Mouse (Mus musculus) spleen, adult 2 months (tissue): ENCODE measurements at regions not wholly inside any gene's neighbourhood (a gene's known extent, or its start where the extent isn't known, plus 50 kb on each side); places are given as distances from the start of the nearest gene placed in this dataset.

Source experiments
- DNase-seq, 2 experiments: peaks; one replicate each; pipeline versions ENCODE4 v3.0.0 to v3.0.0-alpha.2; 2012 to 2021; ENCODE audit warnings: low spot score in 2 of 2, low read depth in 1 of 2
- H3K27ac ChIP-seq: fragments of 200-500 bp; 2 replicates; pipeline ENCODE4 v1.5.1; 2012; ENCODE audit warnings: low read length, inconsistent platforms; ENCODE audit not compliant: insufficient read depth
- H3K27me3 ChIP-seq: fragments of 200-500 bp; 2 replicates; pipeline ENCODE4 v1.6.1; 2012; ENCODE audit warnings: mild to moderate bottlenecking, moderate library complexity, low read length, inconsistent platforms; ENCODE audit not compliant: control insufficient read depth, insufficient read depth
- H3K36me3 ChIP-seq: fragments of 200-500 bp; 2 replicates; pipeline ENCODE4 v1.6.1; 2012; ENCODE audit warnings: mild to moderate bottlenecking, low read length, inconsistent platforms; ENCODE audit not compliant: control insufficient read depth, insufficient read depth
- H3K4me1 ChIP-seq: fragments of 200-500 bp; 2 replicates; pipeline ENCODE4 v1.6.1; 2011; ENCODE audit warnings: inconsistent platforms; ENCODE audit not compliant: control insufficient read depth, insufficient read depth, insufficient read length
- H3K4me3 ChIP-seq: fragments of 200-500 bp; 2 replicates; pipeline ENCODE4 v1.5.1; 2011; ENCODE audit warnings: mild to moderate bottlenecking, inconsistent platforms; ENCODE audit not compliant: insufficient read depth, insufficient read length; ENCODE audit errors: extremely low read depth
- CTCF ChIP-seq: fragments of 200-500 bp; IDR thresholded peaks from 2 replicates; pipeline ENCODE4 v1.5.1; 2011; ENCODE audit warnings: mild to moderate bottlenecking, inconsistent platforms; ENCODE audit not compliant: insufficient read depth, insufficient read length, insufficient replicate concordance; ENCODE audit errors: extremely low read depth
- POLR2A ChIP-seq: fragments of 200-500 bp; IDR thresholded peaks from 2 replicates; pipeline ENCODE4 v1.6.1; 2011; ENCODE audit warnings: low read depth, low read length, inconsistent platforms
- WGBS: fragments of 180-500 bp; shearing (Covaris S2); methylation state at CpG from one replicate; pipeline ENCODE4 v1.1.7; 2018; 5-methylcytosine and 5-hydroxymethylcytosine counted together

DNA sequence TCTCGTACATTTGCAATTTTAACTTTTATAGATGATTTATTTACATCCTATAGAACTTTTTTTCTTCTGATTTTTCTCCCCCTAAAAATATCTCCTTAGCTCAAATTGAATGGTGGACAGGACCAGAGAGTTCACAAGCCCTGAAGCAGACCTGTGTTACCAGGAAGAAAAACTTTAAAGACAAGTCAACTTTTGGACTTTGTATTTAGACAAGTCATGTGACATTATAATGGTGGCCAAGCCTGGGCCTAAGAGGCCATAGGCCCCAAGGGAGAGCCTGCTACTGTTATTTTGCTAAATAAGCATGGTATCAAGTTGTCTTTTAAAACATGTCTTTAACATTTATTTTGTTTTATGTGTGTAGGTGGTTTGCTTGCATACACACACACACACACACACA lies 102.7 kb downstream of the Banf2 start:
- no peak for TF ChIP-seq POLR2A
- TF ChIP-seq CTCF, result no peak
- Histone ChIP-seq H3K4me1 (no peaks in the 10 kb centered on the region), H3K36me3 (no peaks in the 10 kb centered on the region), H3K4me3 (no peak overlapping the region), H3K27me3 (no peaks in the 10 kb centered on the region), H3K27ac (no peak overlapping the region)
- no peak for DNase-seq
- 95% methylated on average over 1 of the region's 1 CpGs for WGBS

DNA sequence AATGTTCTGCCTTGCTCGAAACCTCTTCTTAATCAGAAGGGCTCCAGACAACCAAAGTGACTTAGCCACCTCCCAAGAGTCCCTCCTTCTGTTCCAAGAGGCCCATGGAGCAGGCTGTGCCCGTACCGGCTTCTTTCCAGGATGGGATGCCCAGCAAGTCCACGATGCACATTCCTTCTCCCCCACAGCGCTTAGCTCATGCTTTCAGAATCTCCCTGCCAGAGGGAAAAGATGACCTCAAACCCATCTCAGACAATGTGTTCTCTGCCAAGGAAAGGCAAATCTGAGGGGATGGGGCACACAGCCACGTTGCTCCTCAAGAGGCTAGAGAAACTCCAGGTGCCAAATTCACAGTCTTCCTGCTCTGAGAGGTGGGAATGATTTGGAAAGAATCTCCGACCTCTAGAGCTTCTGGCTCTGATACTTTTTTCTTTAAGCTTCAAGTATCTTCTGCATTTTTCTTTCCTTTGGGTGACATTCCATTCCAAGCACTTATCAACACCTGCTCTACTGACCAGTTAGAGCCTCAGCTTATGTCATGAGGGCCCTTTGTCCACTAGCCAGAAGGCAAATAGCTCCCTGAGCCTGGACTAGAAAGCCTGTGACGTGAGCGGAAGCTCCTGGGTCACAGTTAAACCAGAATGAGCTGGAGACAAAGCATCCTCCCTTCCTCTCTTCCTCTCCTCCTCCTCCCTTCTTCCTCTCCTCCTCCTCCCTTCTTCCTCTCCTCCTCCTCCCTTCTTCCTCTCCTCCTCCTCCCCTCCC lies 110.9 kb downstream of the Banf2 start:
- 85% methylated on average over 9 of the region's 9 CpGs for WGBS
- H3K36me3 ChIP-seq, result no peaks in the 10 kb centered on the region
- no peaks in the 10 kb centered on the region for H3K27me3 ChIP-seq
- no peak for DNase-seq
- H3K4me1 ChIP-seq, result no peaks in the 10 kb centered on the region
- no peak for TF ChIP-seq CTCF
- no peak for TF ChIP-seq POLR2A
- no peak overlapping the region for H3K27ac ChIP-seq
- no peak overlapping the region for H3K4me3 ChIP-seq

DNA sequence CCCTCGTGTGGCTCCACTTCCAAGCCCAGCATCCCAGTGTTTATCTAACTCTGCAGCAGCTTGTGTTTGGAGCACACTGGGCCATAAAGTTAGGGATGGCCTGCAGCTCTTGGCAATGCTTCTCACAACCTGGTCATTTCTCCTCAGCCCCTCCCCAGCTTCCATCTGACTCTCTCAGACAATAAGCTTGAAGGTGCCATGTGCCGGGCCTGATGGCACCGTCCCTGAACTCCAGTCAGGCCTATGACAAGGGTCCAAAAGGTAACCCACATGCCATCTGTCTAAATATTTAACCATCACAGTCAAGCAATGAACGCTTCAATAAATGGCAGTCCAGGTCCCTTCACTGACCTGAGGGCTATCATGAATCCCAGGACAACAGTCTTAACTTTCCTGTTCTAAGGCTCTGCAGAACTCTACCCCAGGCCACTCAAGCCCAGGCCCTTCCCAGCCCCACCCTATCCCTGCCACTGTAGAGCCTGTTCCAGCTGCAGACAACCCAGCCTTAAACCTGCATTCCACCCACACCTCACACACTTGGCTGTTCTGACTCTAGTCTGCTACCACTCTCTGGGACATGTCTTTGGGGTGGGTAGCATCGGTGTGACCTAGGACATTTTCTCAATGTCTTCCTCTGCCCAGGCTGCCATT lies 111.8 kb downstream of the Banf2 start:
- no peak overlapping the region for H3K4me3 ChIP-seq
- TF ChIP-seq CTCF, result no peak
- TF ChIP-seq POLR2A, result no peak
- no peak overlapping the region for H3K27ac ChIP-seq
- no peaks in the 10 kb centered on the region for H3K4me1 ChIP-seq
- DNase-seq, result no peak
- WGBS, result 83% methylated on average over 5 of the region's 5 CpGs
- no peaks in the 10 kb centered on the region for H3K36me3 ChIP-seq
- H3K27me3 ChIP-seq, result no peaks in the 10 kb centered on the region

DNA sequence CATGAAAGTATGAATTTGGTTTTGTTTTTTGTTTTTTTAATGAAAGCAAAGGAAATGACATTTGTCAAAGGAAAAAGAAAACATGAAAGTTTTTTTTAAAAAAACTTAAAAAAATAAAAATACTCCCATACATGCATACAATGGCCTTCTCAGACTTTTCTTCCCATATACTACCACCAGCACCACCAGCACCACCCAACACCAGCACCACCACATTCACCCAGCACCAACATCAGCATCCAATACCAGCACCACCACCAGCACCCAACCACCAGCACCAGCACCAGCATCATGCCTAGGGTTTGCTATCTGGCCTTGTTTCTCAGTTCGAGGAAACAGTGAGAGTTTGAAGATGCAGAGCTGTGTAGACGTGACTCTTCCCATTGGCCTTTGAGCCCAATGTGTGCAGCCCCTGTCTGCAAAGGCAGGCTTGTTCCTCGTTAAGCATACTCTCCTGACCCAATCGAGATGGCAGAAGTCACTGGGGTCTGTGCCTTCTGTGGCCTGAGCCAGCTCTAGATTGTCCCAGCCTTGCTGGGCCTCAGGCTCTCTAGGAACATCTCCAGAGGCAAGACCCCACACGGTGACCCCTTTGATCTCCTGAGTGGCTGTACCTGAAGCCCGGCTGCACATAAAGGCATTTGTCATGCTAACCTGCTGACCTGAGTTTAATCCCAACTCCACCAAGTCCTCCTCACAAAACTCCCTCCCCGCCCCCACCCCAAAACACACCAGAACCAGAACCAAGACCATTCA lies 113.8 kb upstream of the Mgme1 start:
- H3K4me3 ChIP-seq, result no peak overlapping the region
- no peak for DNase-seq
- TF ChIP-seq CTCF (no peak), POLR2A (no peak)
- H3K4me1 ChIP-seq, result no peaks in the 10 kb centered on the region
- H3K36me3 ChIP-seq, result no peaks in the 10 kb centered on the region
- 91% methylated on average over 7 of the region's 7 CpGs for WGBS
- H3K27me3 ChIP-seq, result no peaks in the 10 kb centered on the region
- H3K27ac ChIP-seq, result no peak overlapping the region

DNA sequence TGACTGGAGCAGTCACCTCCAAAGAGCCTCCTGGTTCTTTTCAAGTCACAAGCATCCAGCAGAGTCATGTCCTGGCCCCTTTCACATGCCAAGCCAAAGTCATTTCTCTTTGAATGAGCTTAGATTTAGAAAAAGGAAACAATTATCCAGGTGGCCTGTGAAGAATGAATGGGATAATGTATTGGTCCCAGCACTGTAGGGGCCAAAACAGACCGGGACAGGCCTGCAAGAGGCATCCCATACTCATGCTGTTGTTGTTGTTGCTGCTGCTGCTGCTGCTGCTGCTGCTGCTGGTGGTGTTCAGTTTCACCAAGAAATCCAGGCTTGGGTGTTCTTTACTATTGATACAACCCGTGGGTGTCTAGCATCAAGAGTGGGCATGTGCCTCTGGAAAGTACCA lies 113.1 kb upstream of the Mgme1 start:
- Histone ChIP-seq H3K27ac (no peak overlapping the region), H3K4me3 (no peak overlapping the region), H3K36me3 (no peaks in the 10 kb centered on the region), H3K27me3 (no peaks in the 10 kb centered on the region), H3K4me1 (no peaks in the 10 kb centered on the region)
- TF ChIP-seq POLR2A (no peak), CTCF (no peak)
- no peak for DNase-seq
- WGBS, result 63% methylated on average over 2 of the region's 2 CpGs

DNA sequence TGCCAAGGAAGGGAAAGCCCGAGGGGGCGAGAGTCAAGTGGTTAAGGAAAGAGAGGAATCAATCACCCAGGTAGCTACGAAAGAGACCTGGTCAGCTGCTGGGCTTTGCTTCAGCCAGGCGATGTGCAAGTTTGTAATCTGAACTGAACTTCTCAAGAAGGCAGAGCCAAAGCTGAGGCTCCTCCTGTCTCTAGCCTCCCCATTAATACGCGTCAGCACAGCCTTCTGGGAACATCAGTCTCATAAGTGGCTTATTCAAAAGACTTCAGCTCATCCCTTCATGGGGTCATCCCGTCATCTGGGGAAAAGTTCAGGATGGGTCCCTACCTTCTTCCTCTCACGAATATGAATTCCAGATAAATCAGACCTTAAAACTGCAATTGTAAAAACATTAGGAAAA lies 112.2 kb upstream of the Mgme1 start:
- no peaks in the 10 kb centered on the region for H3K4me1 ChIP-seq
- no peak for DNase-seq
- no peaks in the 10 kb centered on the region for H3K27me3 ChIP-seq
- H3K4me3 ChIP-seq, result no peak overlapping the region
- TF ChIP-seq CTCF, result no peak
- 82% methylated on average over 8 of the region's 8 CpGs for WGBS
- no peaks in the 10 kb centered on the region for H3K36me3 ChIP-seq
- no peak overlapping the region for H3K27ac ChIP-seq

DNA sequence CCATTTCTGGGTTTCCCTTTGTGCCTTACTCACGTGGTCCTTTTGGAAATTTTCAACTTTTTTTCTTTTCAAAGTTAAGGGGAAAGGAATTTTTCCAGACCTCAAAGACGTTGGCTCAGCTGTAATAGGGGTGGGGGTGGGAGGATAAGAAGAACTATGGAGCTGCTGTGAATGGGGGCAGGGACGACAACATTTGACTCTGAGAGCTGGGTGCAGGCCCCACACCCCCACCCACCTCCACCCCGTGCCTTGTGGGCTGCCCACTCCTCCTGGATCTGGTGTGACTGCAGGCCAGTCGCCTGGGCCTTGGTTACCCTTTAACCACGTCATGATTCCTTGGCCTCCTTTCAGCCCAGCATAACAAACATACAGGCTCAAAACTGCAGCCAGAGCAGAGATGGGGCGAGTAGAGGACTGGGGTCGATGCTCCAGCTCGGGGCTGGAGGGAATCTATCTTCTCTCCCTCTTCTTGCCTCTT lies 110.6 kb upstream of the Mgme1 start:
- no peak overlapping the region for H3K4me3 ChIP-seq
- 77% methylated on average over 9 of the region's 9 CpGs for WGBS
- TF ChIP-seq CTCF (no peak), POLR2A (no peak)
- no peaks in the 10 kb centered on the region for H3K36me3 ChIP-seq
- no peak for DNase-seq
- H3K27me3 ChIP-seq, result no peaks in the 10 kb centered on the region
- H3K4me1 ChIP-seq, result peaks cover under 1% of the 10 kb centered on the region; the same call in 1 of the 2 replicates
- H3K27ac ChIP-seq, result no peak overlapping the region
